Mouse (Mus musculus) ES-E14 (cell line): ENCODE measurements around the gene Ranbp17.

ENCODE experiments used
- CHD2 ChIP-seq: IDR thresholded peaks from 2 replicates; pipeline ENCODE4 v1.6.1; 2014; ENCODE audit warnings: mild to moderate bottlenecking, low read depth, low read length, inconsistent platforms
- MAFK ChIP-seq: IDR thresholded peaks from 2 replicates; pipeline ENCODE4 v1.6.1; 2014; ENCODE audit warnings: mild to moderate bottlenecking, low read depth, low read length, inconsistent platforms; ENCODE audit not compliant: insufficient read depth

DNA sequence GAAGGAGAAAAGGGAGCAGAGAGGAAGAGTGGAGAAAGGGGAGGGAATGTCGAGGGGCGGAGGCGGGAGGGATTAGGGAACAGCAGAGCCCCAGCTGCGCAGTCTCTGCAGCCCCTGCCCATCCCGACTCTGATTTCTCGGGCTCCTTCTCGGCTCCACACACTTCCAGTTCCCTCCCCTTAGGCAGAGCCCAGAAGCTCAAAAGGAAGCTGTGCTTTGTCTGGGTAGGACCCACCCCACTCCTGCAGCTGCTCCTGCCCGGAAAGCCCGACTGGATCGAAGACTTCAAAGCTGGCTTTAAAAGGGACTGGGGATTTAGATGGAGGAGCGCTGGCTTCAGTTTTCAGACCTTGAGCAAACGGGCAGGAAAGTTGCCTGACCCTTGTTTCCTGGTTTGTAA, 319.9 kb downstream of the Ranbp17 start:
- TF ChIP-seq CHD2 (no peak), MAFK (no peak)
